Mouse (Mus musculus): ENCODE results near the gene Jhy. TPM values are rescaled to one million over a fixed set of nuclear protein-coding genes. Genes with fewer than 3 reads are reported as not detected.

Gene Jhy
- polyA plus RNA-seq, 1 experiment from 2014 or later: 1.1 TPM

- Histone ChIP-seq H3K27ac (replicated peaks; ENCODE audit: low read depth, low read length) (no peak overlapping the region), H3K4me1 (ENCODE audit: control insufficient read depth, insufficient read depth, low read length) (peaks cover 8% of the 10 kb centered on the region; the same call in 1 of the 2 replicates), H3K4me3 (replicated peaks; ENCODE audit: low read depth, low read length) (no peak overlapping the region), H3K27me3 (ENCODE audit: control insufficient read depth, insufficient read depth, low read length) (no peaks in the 10 kb centered on the region), H3K4me2 (ENCODE audit: low read length) (no peak overlapping the region), H3K36me3 (ENCODE audit: control insufficient read depth, insufficient read depth, low read length) (no peaks in the 10 kb centered on the region), H3K9me3 (ENCODE audit: control insufficient read depth, low read length) (no peaks in the 10 kb centered on the region), H3K9ac (replicated peaks; ENCODE audit: low read length) (no peak overlapping the region)
- ATAC-seq (ENCODE audit: low FRiP score, low TSS enrichment) (no peak), DNase-seq (peak; percentile 21)
- WGBS: 94% methylated on average over 6 of the region's 6 CpGs
Measured at GRCm38 (mm10) chr9:40948473-40948872, 15.4 kb downstream of the Jhy start.

DNA sequence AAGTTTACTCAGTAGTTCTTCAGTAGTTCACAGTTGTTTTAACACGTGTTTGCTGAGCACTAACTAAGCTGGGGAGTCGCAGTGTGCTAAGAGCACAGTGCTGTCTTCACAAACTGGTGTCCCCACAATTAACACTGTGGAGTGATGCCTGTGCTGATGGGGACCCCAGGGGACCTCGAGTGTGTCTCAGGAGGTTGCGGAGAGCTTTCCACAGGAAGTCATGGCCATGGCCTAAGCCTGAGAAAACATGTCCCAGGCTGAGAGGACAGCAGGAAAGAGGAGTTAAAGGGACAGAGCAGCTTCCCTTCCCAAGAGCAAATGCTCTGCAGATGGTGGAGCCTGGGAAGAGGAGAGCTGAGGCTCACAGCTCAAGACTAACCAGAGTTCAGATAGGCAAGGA, 16.8 kb downstream of the Jhy start:
- H3K36me3 ChIP-seq (ENCODE audit: control insufficient read depth, insufficient read depth, low read length): no peaks in the 10 kb centered on the region
- DNase-seq: no peak
- no peak overlapping the region for H3K27ac ChIP-seq (replicated peaks; ENCODE audit: low read depth, low read length)
- no peaks in the 10 kb centered on the region for H3K9me3 ChIP-seq (ENCODE audit: control insufficient read depth, low read length)
- WGBS: 82% methylated on average over 4 of the region's 4 CpGs
- H3K9ac ChIP-seq (replicated peaks; ENCODE audit: low read length): no peak overlapping the region
- no peak overlapping the region for H3K4me3 ChIP-seq (replicated peaks; ENCODE audit: low read depth, low read length)
- no peak for ATAC-seq (ENCODE audit: low FRiP score, low TSS enrichment)
- no peaks in the 10 kb centered on the region for H3K27me3 ChIP-seq (ENCODE audit: control insufficient read depth, insufficient read depth, low read length)
- no peak overlapping the region for H3K4me2 ChIP-seq (ENCODE audit: low read length)
- H3K4me1 ChIP-seq (ENCODE audit: control insufficient read depth, insufficient read depth, low read length): peaks cover 8% of the 10 kb centered on the region; the same call in 1 of the 2 replicates

- Histone ChIP-seq H3K9me3 (ENCODE audit: control insufficient read depth, low read length) (no peaks in the 10 kb centered on the region), H3K27me3 (ENCODE audit: control insufficient read depth, insufficient read depth, low read length) (no peaks in the 10 kb centered on the region), H3K4me2 (ENCODE audit: low read length) (no peak overlapping the region), H3K4me1 (ENCODE audit: control insufficient read depth, insufficient read depth, low read length) (no peaks in the 10 kb centered on the region), H3K9ac (replicated peaks; ENCODE audit: low read length) (no peak overlapping the region), H3K36me3 (ENCODE audit: control insufficient read depth, insufficient read depth, low read length) (no peaks in the 10 kb centered on the region), H3K4me3 (replicated peaks; ENCODE audit: low read depth, low read length) (no peak overlapping the region), H3K27ac (replicated peaks; ENCODE audit: low read depth, low read length) (no peak overlapping the region)
- DNase-seq (peak; percentile 52), ATAC-seq (ENCODE audit: low FRiP score, low TSS enrichment) (no peak)
- 68% methylated on average over 7 of the region's 7 CpGs for WGBS
Measured at GRCm38 (mm10) chr9:40937425-40937824, 26.5 kb downstream of the Jhy start.

GRCm38 (mm10) chr9:40933323-40933722, 30.6 kb downstream of the Jhy start:
- H3K9me3 ChIP-seq (ENCODE audit: control insufficient read depth, low read length): no peaks in the 10 kb centered on the region
- no peak overlapping the region for H3K4me2 ChIP-seq (ENCODE audit: low read length)
- ATAC-seq (ENCODE audit: low FRiP score, low TSS enrichment): no peak
- no peaks in the 10 kb centered on the region for H3K27me3 ChIP-seq (ENCODE audit: control insufficient read depth, insufficient read depth, low read length)
- H3K4me3 ChIP-seq (replicated peaks; ENCODE audit: low read depth, low read length): no peak overlapping the region
- H3K4me1 ChIP-seq (ENCODE audit: control insufficient read depth, insufficient read depth, low read length): no peaks in the 10 kb centered on the region
- no peaks in the 10 kb centered on the region for H3K36me3 ChIP-seq (ENCODE audit: control insufficient read depth, insufficient read depth, low read length)
- no peak for DNase-seq
- no peak overlapping the region for H3K9ac ChIP-seq (replicated peaks; ENCODE audit: low read length)
- 74% methylated on average over 3 of the region's 3 CpGs for WGBS
- H3K27ac ChIP-seq (replicated peaks; ENCODE audit: low read depth, low read length): no peak overlapping the region

- Histone ChIP-seq H3K9ac (replicated peaks; ENCODE audit: low read length) (no peak overlapping the region), H3K27ac (replicated peaks; ENCODE audit: low read depth, low read length) (no peak overlapping the region), H3K4me3 (replicated peaks; ENCODE audit: low read depth, low read length) (no peak overlapping the region), H3K9me3 (ENCODE audit: control insufficient read depth, low read length) (no peaks in the 10 kb centered on the region), H3K27me3 (ENCODE audit: control insufficient read depth, insufficient read depth, low read length) (no peaks in the 10 kb centered on the region), H3K4me1 (ENCODE audit: control insufficient read depth, insufficient read depth, low read length) (no peaks in the 10 kb centered on the region), H3K4me2 (ENCODE audit: low read length) (no peak overlapping the region), H3K36me3 (ENCODE audit: control insufficient read depth, insufficient read depth, low read length) (no peaks in the 10 kb centered on the region)
- WGBS: 79% methylated on average over 17 of the region's 17 CpGs
- DNase-seq (peak; percentile 14), ATAC-seq (ENCODE audit: low FRiP score, low TSS enrichment) (no peak)
Measured at GRCm38 (mm10) chr9:40927351-40927980, 36.5 kb downstream of the Jhy start.

DNA sequence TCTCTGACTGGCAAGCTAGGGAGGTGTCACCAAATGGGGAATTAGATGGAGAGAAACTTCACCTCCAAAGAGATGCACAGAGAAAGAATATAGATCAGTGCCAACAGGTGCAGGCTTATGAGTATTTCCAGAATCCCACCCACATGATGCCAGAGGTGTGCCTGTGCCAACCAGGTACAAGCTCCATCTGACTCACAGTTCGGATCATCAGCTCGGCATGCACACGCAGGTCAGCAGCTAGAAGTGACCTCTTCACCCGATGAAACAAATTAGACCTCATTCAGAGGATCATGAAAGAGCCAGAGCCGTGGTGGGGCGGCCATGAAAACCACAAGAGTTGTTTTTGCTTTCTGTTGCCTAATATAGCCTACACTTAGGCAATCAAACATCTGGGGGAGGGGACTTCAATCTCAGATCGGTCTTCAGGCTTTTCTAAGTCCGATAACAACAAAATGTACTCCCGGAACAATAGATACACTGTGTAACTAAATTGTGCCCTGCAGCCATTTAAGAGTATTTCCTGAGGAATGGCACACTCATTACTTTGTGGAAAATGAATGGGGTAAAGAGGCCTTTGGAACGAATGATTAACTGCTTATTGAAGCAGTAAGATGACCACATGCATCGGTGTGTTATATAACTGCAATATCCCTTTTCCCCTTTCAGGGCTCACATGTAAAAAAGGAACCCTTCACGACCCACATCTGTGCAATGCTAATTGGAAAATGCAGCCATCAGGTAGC, 45.9 kb downstream of the Jhy start:
- ATAC-seq (ENCODE audit: low FRiP score, low TSS enrichment) (no peak), DNase-seq (no peak)
- Histone ChIP-seq H3K36me3 (ENCODE audit: control insufficient read depth, insufficient read depth, low read length) (no peaks in the 10 kb centered on the region), H3K9ac (replicated peaks; ENCODE audit: low read length) (no peak overlapping the region), H3K4me3 (replicated peaks; ENCODE audit: low read depth, low read length) (no peak overlapping the region), H3K27ac (replicated peaks; ENCODE audit: low read depth, low read length) (no peak overlapping the region), H3K4me2 (ENCODE audit: low read length) (no peak overlapping the region), H3K9me3 (ENCODE audit: control insufficient read depth, low read length) (no peaks in the 10 kb centered on the region), H3K4me1 (ENCODE audit: control insufficient read depth, insufficient read depth, low read length) (no peaks in the 10 kb centered on the region), H3K27me3 (ENCODE audit: control insufficient read depth, insufficient read depth, low read length) (no peaks in the 10 kb centered on the region)
- 68% methylated on average over 12 of the region's 12 CpGs for WGBS

- H3K9me3 ChIP-seq (ENCODE audit: control insufficient read depth, low read length): no peaks in the 10 kb centered on the region
- peaks cover 9% of the 10 kb centered on the region; the same call in 1 of the 2 replicates for H3K27me3 ChIP-seq (ENCODE audit: control insufficient read depth, insufficient read depth, low read length)
- no peak overlapping the region for H3K4me3 ChIP-seq (replicated peaks; ENCODE audit: low read depth, low read length)
- 5% methylated on average over 7 of the region's 7 CpGs for WGBS
- H3K4me1 ChIP-seq (ENCODE audit: control insufficient read depth, insufficient read depth, low read length): peaks cover 4% of the 10 kb centered on the region; the same call in 1 of the 2 replicates
- 0 out of 2 replicates have a peak overlapping the region, but pooled peaks have one; percentile 9 for H3K4me2 ChIP-seq (ENCODE audit: low read length)
- DNase-seq (peak; percentile 29), ATAC-seq (ENCODE audit: low FRiP score, low TSS enrichment) (no peak)
- no peaks in the 10 kb centered on the region for H3K36me3 ChIP-seq (ENCODE audit: control insufficient read depth, insufficient read depth, low read length)
- H3K27ac ChIP-seq (replicated peaks; ENCODE audit: low read depth, low read length): no peak overlapping the region
- H3K9ac ChIP-seq (replicated peaks; ENCODE audit: low read length): no peak overlapping the region
Measured at GRCm38 (mm10) chr9:40908915-40909314, 55.0 kb downstream of the Jhy start.

- H3K27ac ChIP-seq (replicated peaks; ENCODE audit: low read depth, low read length): no peak overlapping the region
- DNase-seq: no peak
- H3K4me1 ChIP-seq (ENCODE audit: control insufficient read depth, insufficient read depth, low read length): peaks cover 4% of the 10 kb centered on the region; the same call in 1 of the 2 replicates
- 0 out of 2 replicates have a peak overlapping the region, but pooled peaks have one; percentile 9 for H3K4me2 ChIP-seq (ENCODE audit: low read length)
- no peaks in the 10 kb centered on the region for H3K9me3 ChIP-seq (ENCODE audit: control insufficient read depth, low read length)
- H3K36me3 ChIP-seq (ENCODE audit: control insufficient read depth, insufficient read depth, low read length): no peaks in the 10 kb centered on the region
- no peak overlapping the region for H3K9ac ChIP-seq (replicated peaks; ENCODE audit: low read length)
- no peak overlapping the region for H3K4me3 ChIP-seq (replicated peaks; ENCODE audit: low read depth, low read length)
- ATAC-seq (ENCODE audit: low FRiP score, low TSS enrichment): no peak
- peaks cover 9% of the 10 kb centered on the region; the same call in 1 of the 2 replicates for H3K27me3 ChIP-seq (ENCODE audit: control insufficient read depth, insufficient read depth, low read length)
- WGBS: 11% methylated on average over 8 of the region's 8 CpGs
Measured at GRCm38 (mm10) chr9:40908411-40908810, 55.5 kb downstream of the Jhy start.

All from midbrain, embryonic 14.5 days (tissue).